Mouse (Mus musculus): ENCODE measurements around the gene Dpp6. TPM values are rescaled to one million over a fixed set of nuclear protein-coding genes. Genes with fewer than 3 reads are reported as not detected.

Gene Dpp6
- polyA plus RNA-seq, 1 experiment from 2014 or later = 7.0 TPM

DNA sequence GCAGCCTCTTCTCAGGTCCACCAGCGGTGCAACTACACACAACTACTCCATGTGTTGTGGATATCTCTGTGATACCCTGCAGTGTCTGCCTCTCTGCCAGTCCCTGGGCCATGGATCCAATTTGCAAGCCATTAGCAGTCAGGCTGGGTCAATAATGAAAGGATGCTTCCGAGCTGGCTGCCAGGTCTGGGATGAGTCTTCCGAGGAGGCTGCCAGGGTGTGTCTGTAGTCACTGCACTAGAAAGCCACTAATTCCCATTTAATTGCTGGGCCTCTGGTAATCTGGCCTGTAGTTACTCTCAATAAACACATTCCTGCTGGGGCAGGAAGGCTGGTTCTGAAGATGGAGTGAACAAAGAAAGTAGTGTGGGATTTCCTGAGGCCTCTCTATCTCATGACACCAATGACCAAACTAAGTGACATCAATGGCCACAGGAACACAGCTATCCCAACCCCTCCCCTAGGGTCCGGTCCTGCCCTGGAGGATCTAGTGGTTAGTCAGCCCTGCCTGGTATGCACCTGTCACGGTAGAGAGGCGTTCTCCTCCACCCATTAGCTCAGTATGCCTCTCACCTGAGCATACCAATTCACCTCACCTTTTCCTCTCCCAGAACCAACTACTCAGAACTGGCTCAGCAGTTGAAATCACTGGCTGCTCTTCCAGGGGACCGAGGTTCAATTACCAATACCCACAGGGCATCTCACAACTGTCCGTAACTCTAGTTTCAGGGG lies 894.6 kb downstream of the Dpp6 start:
- Histone ChIP-seq H3K27me3 (ENCODE audit: low read depth, poor library complexity, severe bottlenecking) (no peaks in the 10 kb centered on the region), H3K4me1 (peaks cover 28% of the 10 kb centered on the region), H3K4me3 (no peak overlapping the region), H3K27ac (replicated peaks) (peak overlapping the region; percentile 33; the same call in 1 of the 2 replicates), H3K36me3 (no peaks in the 10 kb centered on the region), H3K9me3 (replicated peaks) (no peaks in the 10 kb centered on the region)
- WGBS = 66% methylated on average over 8 of the region's 8 CpGs
- DNase-seq (ENCODE audit: low spot score) = no peak

DNA sequence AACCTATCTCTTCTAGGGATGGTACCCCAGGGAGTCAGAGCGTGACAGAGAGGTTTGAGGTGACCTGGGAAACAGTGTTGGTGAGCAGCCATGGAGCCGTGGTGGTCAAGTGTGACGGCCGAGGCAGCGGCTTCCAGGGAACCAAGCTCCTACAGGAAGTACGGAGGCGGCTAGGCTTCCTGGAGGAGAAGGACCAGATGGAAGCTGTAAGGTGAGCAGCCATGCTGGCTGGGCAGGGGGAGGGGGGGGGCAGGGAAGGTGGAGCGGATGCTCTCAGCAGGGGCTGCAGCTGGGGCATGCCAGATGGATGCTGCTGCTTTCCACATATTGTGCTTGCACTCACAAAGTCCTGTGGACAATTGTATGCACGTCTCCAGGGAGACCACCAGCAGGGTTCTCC lies 897.4 kb downstream of the Dpp6 start:
- DNase-seq (ENCODE audit: low spot score) = no peak
- Histone ChIP-seq H3K36me3 (no peaks in the 10 kb centered on the region), H3K27me3 (ENCODE audit: low read depth, poor library complexity, severe bottlenecking) (no peaks in the 10 kb centered on the region), H3K4me3 (no peak overlapping the region), H3K9me3 (replicated peaks) (no peaks in the 10 kb centered on the region), H3K4me1 (peaks cover 15% of the 10 kb centered on the region), H3K27ac (replicated peaks) (no peak overlapping the region)
- WGBS = 80% methylated on average over 9 of the region's 9 CpGs

- no peak for DNase-seq (ENCODE audit: low spot score)
- 94% methylated on average over 4 of the region's 4 CpGs for WGBS
Observed at GRCm38 (mm10) chr5:27716026-27716425, 899.0 kb downstream of the Dpp6 start.

DNA sequence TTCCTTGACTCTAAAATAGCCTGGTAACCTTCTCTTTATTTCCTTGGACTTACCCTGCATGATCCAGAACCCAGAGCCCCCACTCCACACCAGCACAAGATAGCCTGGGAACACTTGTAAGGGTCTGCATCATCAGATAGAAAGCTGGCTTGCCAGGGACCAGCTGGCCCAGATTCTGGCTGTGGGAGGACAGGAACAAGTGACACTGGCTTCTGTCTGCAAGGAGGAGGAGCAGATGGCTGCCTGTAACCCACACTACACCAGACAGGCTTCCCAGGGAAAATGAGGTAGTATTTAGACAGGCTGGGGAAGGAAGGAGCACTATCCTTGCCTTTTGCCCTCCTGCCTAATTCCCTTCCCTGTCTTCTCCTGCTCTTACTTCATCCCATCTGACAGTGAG lies 900.3 kb downstream of the Dpp6 start:
- Histone ChIP-seq H3K4me3 (no peak overlapping the region), H3K27ac (replicated peaks) (no peak overlapping the region), H3K4me1 (peaks cover 6% of the 10 kb centered on the region), H3K27me3 (ENCODE audit: low read depth, poor library complexity, severe bottlenecking) (no peaks in the 10 kb centered on the region), H3K36me3 (no peaks in the 10 kb centered on the region), H3K9me3 (replicated peaks) (no peaks in the 10 kb centered on the region)
- DNase-seq (ENCODE audit: low spot score) = no peak

More at GRCm38 (mm10) chr5:27716026-27716425, 899.0 kb downstream of the Dpp6 start:
- Histone ChIP-seq H3K36me3 (no peaks in the 10 kb centered on the region), H3K9me3 (replicated peaks) (no peaks in the 10 kb centered on the region), H3K27me3 (ENCODE audit: low read depth, poor library complexity, severe bottlenecking) (no peaks in the 10 kb centered on the region), H3K27ac (replicated peaks) (no peak overlapping the region), H3K4me3 (no peak overlapping the region), H3K4me1 (peaks cover 12% of the 10 kb centered on the region)

GRCm38 (mm10) chr5:27719311-27719710 lies 902.3 kb downstream of the Dpp6 start:
- 79% methylated on average over 2 of the region's 2 CpGs for WGBS
- DNase-seq (ENCODE audit: low spot score) = no peak

DNA sequence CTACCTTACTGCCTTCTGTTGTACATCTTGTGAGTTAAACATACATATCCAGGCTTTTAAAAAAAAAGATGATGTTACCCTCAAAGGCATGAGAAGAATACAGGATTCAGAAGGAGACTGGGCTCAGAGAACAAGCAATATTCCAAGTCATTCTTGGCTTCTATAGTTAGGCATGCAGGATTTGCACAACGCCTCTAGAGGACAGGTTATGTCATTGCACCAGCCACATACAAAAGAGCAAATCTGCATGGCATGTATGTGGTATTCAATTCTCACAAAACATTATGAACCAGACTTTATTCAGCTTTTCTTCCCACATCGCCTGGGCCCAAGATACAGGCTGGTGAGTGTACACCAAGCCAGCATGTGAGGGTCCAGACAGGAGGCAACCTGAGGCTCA lies 907.5 kb downstream of the Dpp6 start:
- Histone ChIP-seq H3K27ac (replicated peaks) (no peak overlapping the region), H3K9me3 (replicated peaks) (no peaks in the 10 kb centered on the region), H3K27me3 (ENCODE audit: low read depth, poor library complexity, severe bottlenecking) (no peaks in the 10 kb centered on the region), H3K4me1 (no peaks in the 10 kb centered on the region), H3K36me3 (no peaks in the 10 kb centered on the region), H3K4me3 (no peak overlapping the region)
- no peak for DNase-seq (ENCODE audit: low spot score)
- WGBS = 32% methylated on average over 2 of the region's 2 CpGs

More at GRCm38 (mm10) chr5:27719311-27719710, 902.3 kb downstream of the Dpp6 start:
- Histone ChIP-seq H3K4me3 (no peak overlapping the region), H3K27ac (replicated peaks) (no peak overlapping the region), H3K4me1 (peaks cover 4% of the 10 kb centered on the region), H3K9me3 (replicated peaks) (no peaks in the 10 kb centered on the region), H3K27me3 (ENCODE audit: low read depth, poor library complexity, severe bottlenecking) (no peaks in the 10 kb centered on the region), H3K36me3 (no peaks in the 10 kb centered on the region)

GRCm38 (mm10) chr5:27730666-27731065 lies 913.7 kb downstream of the Dpp6 start:
- Histone ChIP-seq H3K4me1 (no peaks in the 10 kb centered on the region), H3K9me3 (replicated peaks) (peaks cover 10% of the 10 kb centered on the region; the same call in 1 of the 2 replicates), H3K27ac (replicated peaks) (no peak overlapping the region), H3K27me3 (ENCODE audit: low read depth, poor library complexity, severe bottlenecking) (no peaks in the 10 kb centered on the region), H3K36me3 (no peaks in the 10 kb centered on the region), H3K4me3 (no peak overlapping the region)
- DNase-seq (ENCODE audit: low spot score) = no peak
- WGBS = 82% methylated on average over 5 of the region's 5 CpGs

GRCm38 (mm10) chr5:27731392-27731791 lies 914.4 kb downstream of the Dpp6 start:
- Histone ChIP-seq H3K9me3 (replicated peaks) (peaks cover 10% of the 10 kb centered on the region; the same call in 1 of the 2 replicates), H3K4me1 (no peaks in the 10 kb centered on the region), H3K36me3 (no peaks in the 10 kb centered on the region), H3K27me3 (ENCODE audit: low read depth, poor library complexity, severe bottlenecking) (no peaks in the 10 kb centered on the region), H3K4me3 (no peak overlapping the region), H3K27ac (replicated peaks) (no peak overlapping the region)
- no peak for DNase-seq (ENCODE audit: low spot score)
- WGBS = 63% methylated on average over 1 of the region's 1 CpGs

DNA sequence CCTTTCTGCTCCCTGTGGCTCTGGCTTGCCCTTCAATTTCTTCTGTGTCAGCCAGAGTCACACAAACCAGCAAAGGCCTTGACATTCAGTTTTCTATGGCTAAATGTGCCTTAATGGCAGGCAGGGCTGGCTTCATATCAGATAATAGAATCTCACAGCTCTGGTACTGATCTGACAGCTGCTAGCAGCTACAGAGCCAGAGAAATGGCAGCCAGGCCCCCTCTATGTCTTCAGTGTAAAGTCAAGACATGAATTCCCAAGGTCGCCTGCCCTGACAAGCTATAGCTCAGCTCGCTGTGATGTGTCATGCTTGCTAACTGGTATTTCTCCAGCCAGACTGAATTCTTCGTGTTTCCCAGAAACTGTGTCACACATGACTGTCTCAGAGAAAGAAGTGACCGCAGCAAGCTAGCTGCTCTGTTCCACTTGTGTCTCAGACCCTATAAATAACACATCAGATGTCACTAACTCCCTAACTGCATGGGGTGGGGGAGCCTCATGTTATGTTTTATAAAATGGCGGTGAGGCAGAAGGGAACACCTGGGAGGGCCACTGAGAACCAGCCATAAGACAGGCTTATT lies 915.4 kb downstream of the Dpp6 start:
- Histone ChIP-seq H3K4me3 (no peak overlapping the region), H3K4me1 (no peaks in the 10 kb centered on the region), H3K36me3 (no peaks in the 10 kb centered on the region), H3K9me3 (replicated peaks) (peaks cover 10% of the 10 kb centered on the region; the same call in 1 of the 2 replicates), H3K27ac (replicated peaks) (no peak overlapping the region), H3K27me3 (ENCODE audit: low read depth, poor library complexity, severe bottlenecking) (no peaks in the 10 kb centered on the region)
- DNase-seq (ENCODE audit: low spot score) = no peak
- 79% methylated on average over 5 of the region's 5 CpGs for WGBS

DNA sequence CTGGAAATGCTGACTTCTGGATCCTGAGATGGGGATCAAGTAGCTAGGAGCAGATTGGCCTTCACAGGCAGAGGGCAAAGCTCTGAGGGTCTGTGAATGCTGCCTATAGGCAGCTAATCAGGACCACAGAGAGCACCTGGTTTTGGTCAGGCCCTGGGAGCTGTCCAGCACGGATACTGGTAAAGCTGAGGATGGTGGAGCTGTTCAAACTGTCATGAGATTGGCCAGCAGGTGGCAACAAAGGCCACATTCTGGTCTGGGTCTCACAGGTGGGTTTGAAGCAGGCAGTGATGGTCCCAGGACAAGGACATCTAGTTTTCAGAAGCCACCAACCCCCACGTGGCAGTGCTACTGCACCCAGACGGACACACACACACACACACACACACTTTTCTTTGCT lies 920.2 kb downstream of the Dpp6 start:
- no peaks in the 10 kb centered on the region for H3K27me3 ChIP-seq (ENCODE audit: low read depth, poor library complexity, severe bottlenecking)
- DNase-seq (ENCODE audit: low spot score) = peak; percentile 51
- no peak overlapping the region for H3K4me3 ChIP-seq
- peaks cover 33% of the 10 kb centered on the region for H3K36me3 ChIP-seq
- no peak overlapping the region for H3K27ac ChIP-seq (replicated peaks)
- WGBS = 6% methylated on average over 3 of the region's 3 CpGs
- H3K9me3 ChIP-seq (replicated peaks) = peaks cover 10% of the 10 kb centered on the region; the same call in 1 of the 2 replicates
- H3K4me1 ChIP-seq = no peaks in the 10 kb centered on the region

- H3K9me3 ChIP-seq (replicated peaks) = peaks cover 9% of the 10 kb centered on the region; the same call in 1 of the 2 replicates
- no peaks in the 10 kb centered on the region for H3K27me3 ChIP-seq (ENCODE audit: low read depth, poor library complexity, severe bottlenecking)
- no peaks in the 10 kb centered on the region for H3K4me1 ChIP-seq
- 83% methylated on average over 6 of the region's 6 CpGs for WGBS
- peaks cover 53% of the 10 kb centered on the region for H3K36me3 ChIP-seq
- H3K4me3 ChIP-seq = no peak overlapping the region
- no peak overlapping the region for H3K27ac ChIP-seq (replicated peaks)
- no peak for DNase-seq (ENCODE audit: low spot score)
Observed at GRCm38 (mm10) chr5:27739216-27739615, 922.2 kb downstream of the Dpp6 start.

DNA sequence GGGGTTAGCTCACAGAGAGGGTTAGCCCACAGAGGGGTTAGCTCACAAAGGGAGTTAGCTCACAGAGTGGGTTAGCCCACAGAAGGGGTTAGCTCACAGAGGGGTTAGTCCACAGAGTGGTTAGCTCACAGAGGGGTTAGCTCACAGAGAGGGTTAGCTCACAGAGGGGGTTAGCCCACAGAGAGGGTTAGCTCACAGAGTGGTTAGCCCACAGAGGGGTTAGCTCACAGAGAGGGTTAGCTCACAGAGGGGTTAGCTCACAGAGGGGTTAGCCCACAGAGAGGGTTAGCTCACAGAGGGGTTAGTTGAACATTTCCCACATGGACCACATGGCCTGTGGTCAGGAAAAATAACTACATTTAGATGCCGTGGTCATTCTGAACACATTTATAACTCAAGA lies 927.9 kb downstream of the Dpp6 start:
- DNase-seq (ENCODE audit: low spot score) = no peak
- Histone ChIP-seq H3K36me3 (peaks cover 95% of the 10 kb centered on the region), H3K9me3 (replicated peaks) (no peaks in the 10 kb centered on the region; the same call in 1 of the 2 replicates), H3K4me3 (no peak overlapping the region), H3K4me1 (no peaks in the 10 kb centered on the region), H3K27ac (replicated peaks) (no peak overlapping the region), H3K27me3 (ENCODE audit: low read depth, poor library complexity, severe bottlenecking) (no peaks in the 10 kb centered on the region)
- 87% methylated on average over 1 of the region's 1 CpGs for WGBS

DNA sequence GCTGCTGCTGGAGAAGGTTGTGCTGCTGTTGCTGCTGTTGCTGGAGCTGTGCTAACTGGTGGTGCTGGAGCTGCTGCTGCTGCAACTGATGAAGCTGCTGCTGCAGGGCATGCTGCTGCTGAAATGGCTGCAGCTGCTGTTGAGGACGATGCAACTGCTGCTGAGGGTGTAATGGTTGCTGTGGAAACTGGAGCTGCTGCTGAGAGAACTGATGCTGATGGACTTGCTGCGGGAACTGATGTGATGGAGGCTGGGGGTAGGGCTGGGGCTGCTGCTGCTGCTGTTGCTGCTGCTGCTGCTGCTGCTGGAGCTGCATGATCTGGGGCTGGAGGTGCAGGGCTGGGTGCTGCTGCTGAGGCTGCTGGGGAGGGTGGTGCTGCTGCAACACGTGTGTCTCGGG lies 948.8 kb downstream of the Dpp6 start:
- Histone ChIP-seq H3K27me3 (ENCODE audit: low read depth, poor library complexity, severe bottlenecking) (no peaks in the 10 kb centered on the region), H3K4me1 (peaks cover 6% of the 10 kb centered on the region), H3K4me3 (no peak overlapping the region), H3K27ac (replicated peaks) (0 out of 2 replicates have a peak overlapping the region, but pooled peaks have one; percentile 30), H3K9me3 (replicated peaks) (no peaks in the 10 kb centered on the region), H3K36me3 (peaks cover 100% of the 10 kb centered on the region)
- WGBS = 87% methylated on average over 4 of the region's 4 CpGs
- DNase-seq (ENCODE audit: low spot score) = no peak

All from midbrain, embryonic 10.5 days (tissue).